In genomic region chr4:139624116-139624489, GRCm38 (mm10) we compare ENCODE assay signal across 10 mouse cellular contexts. TPM values are rescaled to one million over a fixed set of nuclear protein-coding genes. Genes with fewer than 3 reads are reported as not detected.
DNase-seq lines count a peak whose midpoint lies in the region; ATAC-seq and TF ChIP-seq lines count a peak whose summit lies in the region.
"Had no signal": no experiment of that assay in that cellular context is flagged by ENCODE, and none has a peak within 500 bp of the region (broad histone marks: within the 10 kb centered on the region; RNA-seq: fewer than 3 reads in every experiment).

No protein-coding gene starts in this region.

- no peak for ATAC-seq in heart, embryonic 13.5 days (ENCODE audit: extremely low read depth, insufficient number of reproducible peaks, low FRiP score, low TSS enrichment)
- no peak for ATAC-seq in forebrain, embryonic 13.5 days
- peak; percentile 52 for ATAC-seq in kidney, postnatal 0 days (replicated peaks; ENCODE audit: low FRiP score, low read depth)
- ATAC-seq in midbrain, embryonic 15.5 days (replicated peaks) = no peak
- ATAC-seq in frontal cortex, adult (ENCODE audit: low TSS enrichment) = no peak

- no peaks in the 10 kb centered on the region for H3K9me3 ChIP-seq in heart, embryonic 13.5 days
- H3K9me3 ChIP-seq in forebrain, embryonic 13.5 days (replicated peaks) = no peaks in the 10 kb centered on the region
- H3K9me3 ChIP-seq in kidney, postnatal 0 days (replicated peaks; ENCODE audit: low read length) = no peaks in the 10 kb centered on the region
- no peaks in the 10 kb centered on the region for H3K9me3 ChIP-seq in midbrain, embryonic 15.5 days

- H3K27ac ChIP-seq in heart, embryonic 13.5 days (replicated peaks) = no peak overlapping the region
- no peak overlapping the region for H3K27ac ChIP-seq in forebrain, embryonic 13.5 days
- H3K27ac ChIP-seq in kidney, postnatal 0 days = peak overlapping the region; percentile 87
- no peak overlapping the region for H3K27ac ChIP-seq in midbrain, embryonic 15.5 days

- peak overlapping the region; percentile 84 for H3K4me2 ChIP-seq in heart, embryonic 13.5 days
- peak overlapping the region; percentile 88 for H3K4me2 ChIP-seq in forebrain, embryonic 13.5 days
- peak overlapping the region; percentile 88 for H3K4me2 ChIP-seq in kidney, postnatal 0 days (ENCODE audit: low read length)
- peak overlapping the region; percentile 83 for H3K4me2 ChIP-seq in midbrain, embryonic 15.5 days

- DNase-seq in heart, adult 11 months = no peak
- DNase-seq in kidney, postnatal 0 days (ENCODE audit: low spot score) = no peak
- DNase-seq in thymus, postnatal 14 days = no peak
- DNase-seq in spleen, postnatal 10 days (ENCODE audit: low spot score in 2 of 2) = no peak
- DNase-seq: thymus, adult 18-20 months had no signal

- WGBS in heart, embryonic 13.5 days = 67% methylated on average over 5 of the region's 5 CpGs
- WGBS in forebrain, embryonic 13.5 days = 71% methylated on average over 5 of the region's 5 CpGs
- WGBS in kidney, postnatal 0 days = 26% methylated on average over 5 of the region's 5 CpGs
- WGBS in midbrain, embryonic 15.5 days = 57% methylated on average over 5 of the region's 5 CpGs

- peak overlapping the region; percentile 85; the same call in 1 of the 2 replicates for H3K9ac ChIP-seq in heart, embryonic 13.5 days
- H3K9ac ChIP-seq in forebrain, embryonic 13.5 days = peak overlapping the region; percentile 87
- H3K9ac ChIP-seq in kidney, postnatal 0 days (ENCODE audit: low read depth, low read length) = 0 out of 2 replicates have a peak overlapping the region, but pooled peaks have one; percentile 79
- H3K9ac ChIP-seq in midbrain, embryonic 15.5 days = peak overlapping the region; percentile 83; the same call in 1 of the 2 replicates

- TF ChIP-seq CTCF in kidney, postnatal 0 days (IDR thresholded peaks at IDR 0.05; ENCODE audit: low read depth) = no peak

- peaks cover 29% of the 10 kb centered on the region for H3K4me1 ChIP-seq in heart, embryonic 13.5 days
- H3K4me1 ChIP-seq in forebrain, embryonic 13.5 days = peaks cover 23% of the 10 kb centered on the region
- 0 out of 2 replicates have a peak, but pooled peaks cover 7% of the 10 kb centered on the region for H3K4me1 ChIP-seq in kidney, postnatal 0 days (replicated peaks; ENCODE audit: insufficient read depth, low read length)
- H3K4me1 ChIP-seq in midbrain, embryonic 15.5 days = peaks cover 25% of the 10 kb centered on the region

- peaks cover 13% of the 10 kb centered on the region for H3K36me3 ChIP-seq in heart, embryonic 13.5 days
- no peaks in the 10 kb centered on the region for H3K36me3 ChIP-seq in forebrain, embryonic 13.5 days (ENCODE audit: poor library complexity, severe bottlenecking)
- H3K36me3 ChIP-seq in kidney, postnatal 0 days (ENCODE audit: insufficient read depth, low read length) = no peaks in the 10 kb centered on the region
- H3K36me3 ChIP-seq in midbrain, embryonic 15.5 days (replicated peaks) = no peaks in the 10 kb centered on the region

- peak overlapping the region; percentile 71; the same call in 1 of the 2 replicates for H3K4me3 ChIP-seq in heart, embryonic 13.5 days
- H3K4me3 ChIP-seq in forebrain, embryonic 13.5 days = peak overlapping the region; percentile 80
- peak overlapping the region; percentile 83 for H3K4me3 ChIP-seq in kidney, postnatal 0 days (replicated peaks; ENCODE audit: low read depth, low read length)
- peak overlapping the region; percentile 84 for H3K4me3 ChIP-seq in midbrain, embryonic 15.5 days

- H3K27me3 ChIP-seq in heart, embryonic 13.5 days (replicated peaks) = peaks cover 6% of the 10 kb centered on the region
- no peaks in the 10 kb centered on the region for H3K27me3 ChIP-seq in forebrain, embryonic 13.5 days
- H3K27me3 ChIP-seq in kidney, postnatal 0 days (ENCODE audit: insufficient read depth, low read length) = no peaks in the 10 kb centered on the region
- no peaks in the 10 kb centered on the region for H3K27me3 ChIP-seq in midbrain, embryonic 15.5 days (replicated peaks)

RNA-seq across cellular contexts. Expression of gene Aldh4a1, which starts 1.4 kb away (rescaled TPM):
- 18.8 and 23.2 TPM in 2 replicates for polyA plus RNA-seq in heart, embryonic 13.5 days (2015; fragmentation: Nextera tagmentation; extraction: Ambion mirVana)
- polyA plus RNA-seq in forebrain, embryonic 13.5 days (2015; fragmentation: Nextera tagmentation; extraction: Ambion mirVana) = 20.9 and 21.1 TPM in 2 replicates
- 91.0 and 106 TPM in 2 replicates for polyA plus RNA-seq in kidney, postnatal 0 days (2015; fragmentation: Nextera tagmentation; extraction: Ambion mirVana)
- 27.1 and 32.0 TPM in 2 replicates for polyA plus RNA-seq in midbrain, embryonic 15.5 days (2015; fragmentation: Nextera tagmentation; extraction: Ambion mirVana)

RNA-seq across cellular contexts. Expression of gene Gm21969, which starts 21.1 kb away (rescaled TPM):
- not detected in 2 replicates for polyA plus RNA-seq in heart, embryonic 13.5 days (2015; fragmentation: Nextera tagmentation; extraction: Ambion mirVana)
- not detected in 2 replicates for polyA plus RNA-seq in forebrain, embryonic 13.5 days (2015; fragmentation: Nextera tagmentation; extraction: Ambion mirVana)
- 0.04 TPM in 1 of 2 replicates, not detected in the other for polyA plus RNA-seq in kidney, postnatal 0 days (2015; fragmentation: Nextera tagmentation; extraction: Ambion mirVana)
- not detected in 2 replicates for polyA plus RNA-seq in midbrain, embryonic 15.5 days (2015; fragmentation: Nextera tagmentation; extraction: Ambion mirVana)
- polyA plus RNA-seq: gonadal fat pad, adult 2 months had no signal

RNA-seq across cellular contexts. Expression of gene Tas1r2, which starts 29.2 kb away (rescaled TPM):
- not detected in 2 replicates for polyA plus RNA-seq in heart, embryonic 13.5 days (2015; fragmentation: Nextera tagmentation; extraction: Ambion mirVana)
- polyA plus RNA-seq in forebrain, embryonic 13.5 days (2015; fragmentation: Nextera tagmentation; extraction: Ambion mirVana) = not detected in 2 replicates
- polyA plus RNA-seq in kidney, postnatal 0 days (2015; fragmentation: Nextera tagmentation; extraction: Ambion mirVana) = not detected in 2 replicates
- not detected in 2 replicates for polyA plus RNA-seq in midbrain, embryonic 15.5 days (2015; fragmentation: Nextera tagmentation; extraction: Ambion mirVana)
- polyA plus RNA-seq: gonadal fat pad, adult 2 months had no signal
